Mouse (Mus musculus): ENCODE measurements around the gene Cd4. TPM values are rescaled to one million over a fixed set of nuclear protein-coding genes. Genes with fewer than 3 reads are reported as not detected.

Cd4 gene
- 304 TPM for polyA plus RNA-seq (2017; shearing (Covaris generic))

GRCm38 (mm10) chr6:124887986-124888385, at the start of gene Cd4:
TSS of gene Cd4 (minus strand) at chr6:124888221.

GRCm38 (mm10) chr6:124930754-124931524, 42.9 kb upstream of the Cd4 start, which contains the start of gene Mlf2:
TSS of gene Mlf2 (plus strand) at chr6:124931386.

GRCm38 (mm10) chr6:124919695-124920317, 31.8 kb upstream of the Cd4 start, which contains the start of gene Ptms:
TSS of gene Ptms (minus strand) at chr6:124920103.

GRCm38 (mm10) chr6:124911533-124912218, 23.7 kb upstream of the Cd4 start, which contains the start of gene Lag3:
TSS of gene Lag3 (minus strand) at chr6:124911705.

GRCm38 (mm10) chr6:124863658-124864298, 24.2 kb downstream of the Cd4 start, which contains the start of gene Gpr162:
TSS of gene Gpr162 (minus strand) at chr6:124863983.

GRCm38 (mm10) chr6:124856916-124857839, 30.8 kb downstream of the Cd4 start, which contains the start of gene P3h3:
TSS of gene P3h3 (minus strand) at chr6:124857752.

GRCm38 (mm10) chr6:124840241-124841167, 47.5 kb downstream of the Cd4 start, which contains the start of gene Gnb3:
TSS of gene Gnb3 (minus strand) at chr6:124840275.

GRCm38 (mm10) chr6:124828868-124829798, 58.9 kb downstream of the Cd4 start, which contains the start of the genes Usp5 and Cdca3:
TSS of gene Usp5 (minus strand) at chr6:124829484.
TSS of gene Cdca3 (plus strand) at chr6:124829547.

Other genes starting within 250 kb of the Cd4 start
- 56.7 TPM for gene Lpcat3, start 225.2 kb downstream of the Cd4 start, polyA plus RNA-seq (2017; shearing (Covaris generic))
- 306 TPM for gene Emg1, start 176.0 kb downstream of the Cd4 start, polyA plus RNA-seq (2017; shearing (Covaris generic))
- 205 TPM for gene Phb2, start 175.9 kb downstream of the Cd4 start, polyA plus RNA-seq (2017; shearing (Covaris generic))
- gene Ptpn6, start 149.5 kb downstream of the Cd4 start, polyA plus RNA-seq (2017; shearing (Covaris generic)) = 376 TPM
- gene Grcc10, start 146.8 kb downstream of the Cd4 start, polyA plus RNA-seq (2017; shearing (Covaris generic)) = 525 TPM
- gene Gm45234, start 132.2 kb downstream of the Cd4 start, polyA plus RNA-seq (2017; shearing (Covaris generic)) = not detected
- gene Atn1, start 131.7 kb downstream of the Cd4 start, polyA plus RNA-seq (2017; shearing (Covaris generic)) = 2.9 TPM
- 8.5 TPM for gene Eno2, start 118.5 kb downstream of the Cd4 start, polyA plus RNA-seq (2017; shearing (Covaris generic))
- 2.4 TPM for gene Lrrc23, start 108.5 kb downstream of the Cd4 start, polyA plus RNA-seq (2017; shearing (Covaris generic))
- 8.8 TPM for gene Spsb2, start 79.6 kb downstream of the Cd4 start, polyA plus RNA-seq (2017; shearing (Covaris generic))
- 134 TPM for gene Tpi1, start 73.9 kb downstream of the Cd4 start, polyA plus RNA-seq (2017; shearing (Covaris generic))
- 143 TPM for gene Usp5, start 58.7 kb downstream of the Cd4 start, polyA plus RNA-seq (2017; shearing (Covaris generic))
- 8.5 TPM for gene Cdca3, start 58.7 kb downstream of the Cd4 start, polyA plus RNA-seq (2017; shearing (Covaris generic))
- not detected for gene Gnb3, start 47.9 kb downstream of the Cd4 start, polyA plus RNA-seq (2017; shearing (Covaris generic))
- gene P3h3, start 30.5 kb downstream of the Cd4 start, polyA plus RNA-seq (2017; shearing (Covaris generic)) = not detected
- gene Gpr162, start 24.2 kb downstream of the Cd4 start, polyA plus RNA-seq (2017; shearing (Covaris generic)) = 0.39 TPM
- 5.8 TPM for gene Lag3, start 23.5 kb upstream of the Cd4 start, polyA plus RNA-seq (2017; shearing (Covaris generic))
- 11.1 TPM for gene Ptms, start 31.9 kb upstream of the Cd4 start, polyA plus RNA-seq (2017; shearing (Covaris generic))
- gene Mlf2, start 43.2 kb upstream of the Cd4 start, polyA plus RNA-seq (2017; shearing (Covaris generic)) = 189 TPM
- 105 TPM for gene Cops7a, start 77.3 kb upstream of the Cd4 start, polyA plus RNA-seq (2017; shearing (Covaris generic))
- gene Pianp, start 108.5 kb upstream of the Cd4 start, polyA plus RNA-seq (2017; shearing (Covaris generic)) = not detected
- 25.6 TPM for gene Zfp384, start 120.9 kb upstream of the Cd4 start, polyA plus RNA-seq (2017; shearing (Covaris generic))
- 85.5 TPM for gene Ing4, start 151.5 kb upstream of the Cd4 start, polyA plus RNA-seq (2017; shearing (Covaris generic))
- gene Acrbp, start 161.5 kb upstream of the Cd4 start, polyA plus RNA-seq (2017; shearing (Covaris generic)) = 26.6 TPM
- 22.2 TPM for gene Lpar5, start 179.7 kb upstream of the Cd4 start, polyA plus RNA-seq (2017; shearing (Covaris generic))
- gene Chd4, start 207.8 kb upstream of the Cd4 start, polyA plus RNA-seq (2017; shearing (Covaris generic)) = 73.6 TPM
- gene Nop2, start 243.7 kb upstream of the Cd4 start, polyA plus RNA-seq (2017; shearing (Covaris generic)) = 72.9 TPM